Mouse (Mus musculus) stomach, embryonic 16.5 days (tissue): Measurements from ENCODE around the gene Srsf7. TPM values are rescaled to one million over a fixed set of nuclear protein-coding genes. Genes with fewer than 3 reads are reported as not detected.
A peak's percentile ranks its signal among the peaks of the same experiment; 100 is the strongest.

ENCODE experiments used
- ATAC-seq: fragments of 200-750 bp; cut with Nextera tagmentation; 2 replicates; pipeline ENCODE4 v1.8.0; 2017; ENCODE audit warnings: moderate number of reproducible peaks, moderate TSS enrichment; ENCODE audit not compliant: insufficient read depth, low FRiP score
- H3K27ac ChIP-seq: fragments of 300-500 bp; sonication (generic); 2 replicates; pipeline ENCODE4 v1.5.1; 2014; ENCODE audit warnings: low read length
- H3K27me3 ChIP-seq: fragments of 300-500 bp; sonication (generic); 2 replicates; pipeline ENCODE4 v1.6.1; 2014; ENCODE audit warnings: low read length, control low read depth, mixed read lengths; ENCODE audit not compliant: control insufficient read depth, insufficient read depth
- H3K36me3 ChIP-seq: fragments of 300-500 bp; sonication (generic); 2 replicates; pipeline ENCODE4 v1.6.1; 2014; ENCODE audit warnings: low read length; ENCODE audit not compliant: control insufficient read depth, insufficient read depth
- H3K4me1 ChIP-seq: fragments of 300-500 bp; sonication (generic); 2 replicates; pipeline ENCODE4 v1.6.1; 2014; ENCODE audit warnings: low read length, control low read depth, mixed read lengths; ENCODE audit not compliant: control insufficient read depth, insufficient read depth
- H3K4me2 ChIP-seq: fragments of 300-500 bp; sonication (generic); 2 replicates; pipeline ENCODE4 v1.6.1; 2014; ENCODE audit warnings: low read depth, low read length, mixed read lengths
- H3K4me3 ChIP-seq: fragments of 300-500 bp; sonication (generic); replicated peaks from 2 replicates; pipeline ENCODE4 v1.5.1; 2014; ENCODE audit warnings: mild to moderate bottlenecking, low read length
- H3K9ac ChIP-seq: fragments of 300-500 bp; sonication (generic); 2 replicates; pipeline ENCODE4 v1.6.1; 2014; ENCODE audit warnings: low read length
- H3K9me3 ChIP-seq: fragments of 300-500 bp; sonication (generic); replicated peaks from 2 replicates; pipeline ENCODE4 v1.6.1; 2016; ENCODE audit warnings: low read length, control low read depth; ENCODE audit not compliant: control insufficient read depth
- WGBS: fragments of 180-500 bp; shearing (Covaris S2); extraction: QIAGEN DNeasy Blood & Tissue Kit; methylation state at CpG from one replicate; pipeline ENCODE4 v1.1.7; 2014; 5-methylcytosine and 5-hydroxymethylcytosine counted together
- polyA plus RNA-seq: library from polyadenylated mRNA; unstranded; fragments of >200 nt; fragmentation: Nextera tagmentation; extraction: Ambion mirVana; gene quantifications from 2 replicates; pipeline ENCODE4 v1.2.1, GENCODE M21; 2015

Srsf7 gene
- polyA plus RNA-seq = 461 and 480 TPM in 2 replicates

DNA sequence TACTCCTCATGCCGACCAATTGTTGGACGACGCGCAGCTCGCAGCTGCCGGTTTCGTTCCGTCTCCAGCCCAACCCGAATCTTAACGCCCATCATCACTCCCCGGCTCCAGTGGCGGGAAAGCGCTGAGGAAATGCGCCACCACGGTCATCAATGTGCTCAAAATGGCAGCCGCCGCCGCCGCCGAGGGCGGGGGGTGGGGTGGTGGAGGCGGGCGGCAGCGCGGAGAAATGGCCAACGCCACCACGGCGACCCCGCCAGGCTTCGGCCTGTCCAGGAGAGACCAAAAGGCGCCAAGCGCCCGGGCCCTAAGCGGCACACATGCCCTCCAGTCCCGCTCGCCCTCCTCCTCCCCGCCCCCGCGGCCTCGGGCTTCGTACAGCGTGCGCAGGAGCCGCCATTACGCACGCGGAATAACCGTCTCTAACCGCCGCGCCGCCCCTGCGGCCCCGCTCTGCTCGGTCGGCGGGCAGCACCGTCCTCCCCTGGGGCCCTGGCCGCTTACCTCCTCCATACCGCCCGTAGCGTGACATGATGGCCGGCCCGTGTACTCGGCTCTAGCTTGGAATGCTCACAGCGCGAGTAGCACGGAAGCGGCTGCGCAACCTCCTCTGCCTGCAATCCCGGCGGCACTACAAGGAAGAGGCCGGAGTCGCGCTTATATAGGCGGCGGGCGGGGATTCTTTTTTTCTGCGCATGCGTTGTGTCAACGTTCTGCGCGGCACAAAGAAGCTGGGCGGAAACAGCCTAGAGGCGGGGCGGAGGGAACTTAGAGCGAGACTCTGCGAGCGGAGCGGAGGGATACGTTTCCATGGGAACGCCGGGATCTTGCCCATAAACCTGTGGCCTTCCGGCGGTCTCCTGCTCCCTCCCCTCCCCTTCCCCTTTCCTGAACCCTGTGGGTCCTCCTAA, at the start of gene Srsf7, which contains the start of gene Ttc39d:
Srsf7 (minus strand) TSS at position 637 of the 911 bp plus-strand sequence.
Ttc39d (plus strand) TSS at position 790 of the 911 bp plus-strand sequence.
- Histone ChIP-seq H3K27ac (peak within 1 kb of the TSS; percentile 99), H3K9me3 (no peaks in the 10 kb centered on the region), H3K4me1 (0 out of 2 replicates have a peak, but pooled peaks cover 6% of the 10 kb centered on the region), H3K27me3 (no peaks in the 10 kb centered on the region), H3K4me3 (peak within 1 kb of the TSS; percentile 95), H3K4me2 (peak within 1 kb of the TSS; percentile 84), H3K36me3 (peaks cover 7% of the 10 kb centered on the region; the same call in 1 of the 2 replicates), H3K9ac (peak within 1 kb of the TSS; percentile 98)
- ATAC-seq = peak; percentile 96
- WGBS = under 1% methylated on average over 91 of the region's 95 CpGs

GRCm38 (mm10) chr17:80255208-80255607, 48.1 kb upstream of the Srsf7 start:
- peak overlapping the region; percentile 56 for H3K27ac ChIP-seq
- 0 out of 2 replicates have a peak, but pooled peaks cover 4% of the 10 kb centered on the region for H3K9me3 ChIP-seq
- ATAC-seq = peak; percentile 87
- peaks cover 4% of the 10 kb centered on the region; the same call in 1 of the 2 replicates for H3K4me1 ChIP-seq
- H3K27me3 ChIP-seq = no peaks in the 10 kb centered on the region
- H3K4me3 ChIP-seq = no peak overlapping the region
- peaks cover 39% of the 10 kb centered on the region for H3K36me3 ChIP-seq
- H3K4me2 ChIP-seq = no peak overlapping the region
- H3K9ac ChIP-seq = peak overlapping the region; percentile 25; the same call in 1 of the 2 replicates
- WGBS = 20% methylated on average over 13 of the region's 13 CpGs

DNA sequence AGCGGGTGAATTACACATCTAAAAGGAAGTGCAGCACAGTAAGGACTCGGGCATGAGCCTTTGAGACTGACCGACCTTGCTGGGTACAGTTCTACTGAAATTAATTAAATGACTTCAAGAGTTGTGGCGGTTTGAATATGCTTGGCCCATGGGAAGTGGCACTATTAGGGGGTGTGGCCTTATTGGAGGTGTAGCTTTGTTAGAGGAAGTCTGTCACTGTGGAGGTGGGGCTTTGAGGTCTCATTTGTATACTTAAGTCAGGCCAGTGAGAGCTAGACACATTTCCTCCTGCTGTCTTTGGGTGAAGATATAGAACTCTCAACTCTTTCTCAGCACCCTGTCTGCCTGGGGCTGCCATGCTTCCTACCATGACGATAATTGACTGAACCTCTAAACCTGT, 47.3 kb upstream of the Srsf7 start:
- 94% methylated on average over 5 of the region's 5 CpGs for WGBS
- no peak for ATAC-seq

DNA sequence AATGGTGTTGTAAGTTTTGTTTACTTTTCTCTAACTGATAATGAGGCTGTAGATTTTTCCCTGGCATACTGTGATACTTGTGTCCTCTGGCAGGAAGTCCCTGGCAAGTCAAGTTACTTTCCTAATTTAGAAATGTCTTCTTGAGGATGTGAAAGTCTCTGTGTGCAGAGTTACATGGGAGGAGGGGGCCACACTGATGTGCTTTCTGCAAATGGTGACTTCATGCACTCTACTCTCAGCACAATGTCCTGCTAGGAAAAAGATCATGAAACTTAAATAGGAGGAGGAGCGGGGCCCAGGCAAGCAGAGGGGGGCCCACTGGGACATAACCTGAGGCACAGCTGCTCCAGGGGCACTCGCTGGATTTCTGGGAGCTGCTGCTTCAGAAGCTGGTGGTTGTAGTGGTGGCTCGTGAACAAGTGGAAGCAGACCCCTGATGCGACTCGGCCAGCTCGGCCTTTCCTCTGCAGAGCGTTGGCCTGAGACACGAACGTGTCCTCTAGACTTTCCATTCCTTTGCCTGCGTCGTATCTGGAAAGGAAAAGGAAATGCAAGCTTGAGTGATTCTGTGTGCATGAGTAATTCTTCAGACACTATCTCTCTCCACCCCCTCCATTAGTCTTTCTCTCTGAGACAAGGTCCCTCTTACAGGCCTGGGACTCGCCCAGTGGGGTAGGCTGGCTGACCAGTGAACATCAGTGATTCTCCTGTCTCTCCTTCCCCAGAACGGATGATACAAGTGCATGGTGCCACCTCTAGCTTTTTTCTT, 45.8 kb upstream of the Srsf7 start:
- Histone ChIP-seq H3K4me3 (no peak overlapping the region), H3K9me3 (0 out of 2 replicates have a peak, but pooled peaks cover 4% of the 10 kb centered on the region), H3K4me1 (peaks cover 4% of the 10 kb centered on the region; the same call in 1 of the 2 replicates), H3K9ac (no peak overlapping the region), H3K27ac (peak overlapping the region; percentile 60), H3K4me2 (no peak overlapping the region), H3K36me3 (peaks cover 39% of the 10 kb centered on the region), H3K27me3 (no peaks in the 10 kb centered on the region)
- WGBS = 81% methylated on average over 13 of the region's 13 CpGs
- ATAC-seq = no peak

More for the DNA sequence above, 47.3 kb upstream of the Srsf7 start:
- Histone ChIP-seq H3K9ac (no peak overlapping the region), H3K4me3 (no peak overlapping the region), H3K4me1 (peaks cover 4% of the 10 kb centered on the region; the same call in 1 of the 2 replicates), H3K27me3 (no peaks in the 10 kb centered on the region), H3K27ac (peak overlapping the region; percentile 56), H3K4me2 (no peak overlapping the region), H3K36me3 (peaks cover 42% of the 10 kb centered on the region), H3K9me3 (0 out of 2 replicates have a peak, but pooled peaks cover 4% of the 10 kb centered on the region)

DNA sequence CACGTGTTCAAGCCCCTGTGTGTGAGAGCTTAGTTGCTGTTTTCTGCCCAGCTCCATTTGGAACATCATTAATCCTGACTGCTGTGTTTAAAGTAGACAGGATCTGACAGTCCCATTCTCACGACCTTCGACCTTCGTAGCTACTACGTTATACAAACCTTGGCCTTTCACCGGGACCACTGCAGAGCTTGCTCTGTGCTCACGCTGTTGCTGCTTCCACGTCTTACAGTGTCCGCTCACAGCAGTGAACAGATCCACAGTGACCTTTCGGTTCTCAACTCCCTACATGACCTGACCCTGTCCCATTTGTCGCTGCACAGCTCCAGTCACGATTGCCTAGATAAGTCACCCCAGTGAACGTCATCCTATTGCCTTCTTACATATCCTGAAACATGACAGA, 36.0 kb upstream of the Srsf7 start:
- H3K9ac ChIP-seq = no peak overlapping the region
- no peak overlapping the region for H3K4me3 ChIP-seq
- 37% methylated on average over 13 of the region's 13 CpGs for WGBS
- no peaks in the 10 kb centered on the region for H3K4me1 ChIP-seq
- H3K4me2 ChIP-seq = no peak overlapping the region
- H3K27me3 ChIP-seq = no peaks in the 10 kb centered on the region
- no peak for ATAC-seq
- no peak overlapping the region for H3K27ac ChIP-seq
- H3K9me3 ChIP-seq = no peaks in the 10 kb centered on the region
- peaks cover 11% of the 10 kb centered on the region for H3K36me3 ChIP-seq

DNA sequence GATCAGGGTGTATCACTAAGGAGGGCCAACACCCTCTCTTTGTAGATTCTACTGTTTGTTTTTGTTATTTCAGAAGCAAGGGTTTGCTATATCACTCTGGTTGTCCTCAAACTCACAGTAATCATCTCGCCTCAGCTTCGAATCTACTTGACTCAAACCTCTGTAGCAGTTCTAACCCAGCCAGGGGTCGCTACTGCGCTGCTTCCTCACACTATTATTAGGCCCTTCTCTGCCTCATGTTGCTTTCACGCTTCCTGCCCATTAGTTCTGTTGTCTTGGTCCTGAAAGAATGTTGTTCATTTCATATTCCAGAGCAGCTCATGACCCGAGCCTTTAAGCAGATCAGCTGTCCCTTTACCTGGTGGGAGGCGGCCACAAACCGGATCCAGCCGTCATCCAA, 34.5 kb upstream of the Srsf7 start:
- H3K9me3 ChIP-seq = no peaks in the 10 kb centered on the region
- H3K36me3 ChIP-seq = peaks cover 11% of the 10 kb centered on the region
- no peak overlapping the region for H3K9ac ChIP-seq
- H3K27me3 ChIP-seq = no peaks in the 10 kb centered on the region
- no peak overlapping the region for H3K4me3 ChIP-seq
- H3K4me2 ChIP-seq = no peak overlapping the region
- WGBS = 87% methylated on average over 9 of the region's 9 CpGs
- H3K4me1 ChIP-seq = no peaks in the 10 kb centered on the region
- no peak overlapping the region for H3K27ac ChIP-seq
- ATAC-seq = no peak

GRCm38 (mm10) chr17:80237475-80237874, 30.4 kb upstream of the Srsf7 start:
- WGBS = 93% methylated on average over 5 of the region's 5 CpGs
- no peak overlapping the region for H3K4me3 ChIP-seq

DNA sequence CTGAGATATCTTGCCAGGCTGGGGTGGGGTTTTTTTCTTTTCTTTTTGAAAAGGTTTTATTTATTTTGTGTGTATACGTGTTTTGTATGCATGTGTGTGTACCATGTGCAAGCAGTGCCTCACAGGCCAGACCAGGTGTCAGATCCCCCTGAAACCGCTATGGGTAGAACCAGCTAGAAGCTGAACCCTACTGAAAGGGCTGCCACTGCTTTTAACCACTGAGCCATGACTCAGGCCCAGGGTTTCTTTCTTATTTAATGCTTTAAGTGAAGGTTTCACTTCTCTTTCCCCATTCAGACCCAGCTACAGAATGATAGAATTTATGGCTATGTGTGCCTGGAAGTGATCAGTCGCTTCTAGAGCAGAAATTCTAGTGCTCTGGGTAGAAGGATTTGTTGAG, 29.7 kb upstream of the Srsf7 start:
- H3K4me3 ChIP-seq = no peak overlapping the region
- no peaks in the 10 kb centered on the region for H3K27me3 ChIP-seq
- no peak for ATAC-seq
- H3K4me2 ChIP-seq = no peak overlapping the region
- H3K9ac ChIP-seq = no peak overlapping the region
- peaks cover 11% of the 10 kb centered on the region for H3K36me3 ChIP-seq
- H3K27ac ChIP-seq = no peak overlapping the region
- WGBS = 84% methylated on average over 3 of the region's 3 CpGs
- H3K9me3 ChIP-seq = no peaks in the 10 kb centered on the region
- no peaks in the 10 kb centered on the region for H3K4me1 ChIP-seq

More at GRCm38 (mm10) chr17:80237475-80237874, 30.4 kb upstream of the Srsf7 start:
- H3K9ac ChIP-seq = no peak overlapping the region
- H3K36me3 ChIP-seq = peaks cover 11% of the 10 kb centered on the region
- no peak overlapping the region for H3K27ac ChIP-seq
- ATAC-seq = no peak
- no peak overlapping the region for H3K4me2 ChIP-seq
- H3K27me3 ChIP-seq = no peaks in the 10 kb centered on the region
- no peaks in the 10 kb centered on the region for H3K9me3 ChIP-seq
- H3K4me1 ChIP-seq = no peaks in the 10 kb centered on the region
